Mouse (Mus musculus) CH12.LX (cell line): ENCODE results near the gene Acadvl. TPM values are rescaled to one million over a fixed set of nuclear protein-coding genes. Genes with fewer than 3 reads are reported as not detected.

Experiments used
- DNase-seq: peaks from one replicate; pipeline ENCODE4 v3.0.0-alpha.2; 2013; ENCODE audit errors: extremely low read depth
- H3K27ac ChIP-seq: 2 replicates; pipeline ENCODE4 v1.5.1; 2012; ENCODE audit warnings: low read depth, mild to moderate bottlenecking, control low read depth, moderate library complexity; ENCODE audit not compliant: insufficient read depth
- H3K27me3 ChIP-seq: replicated peaks from 2 replicates; pipeline ENCODE3; 2012; ENCODE audit warnings: inconsistent platforms
- H3K36me3 ChIP-seq, 2 experiments: replicated peaks in 1 of 2; 2 replicates each; pipeline versions ENCODE3 to v1.6.1; 2012; ENCODE audit warnings: inconsistent platforms in 1 of 2, low read length in 1 of 2, mild to moderate bottlenecking in 1 of 2, mixed read lengths in 1 of 2, moderate library complexity in 1 of 2; ENCODE audit not compliant: control insufficient read depth in 1 of 2, insufficient read depth in 1 of 2
- H3K4me1 ChIP-seq, 2 experiments: 2 replicates each; pipeline ENCODE4 v1.6.1; 2012; ENCODE audit warnings: inconsistent platforms in 1 of 2, moderate library complexity in 1 of 2; ENCODE audit not compliant: insufficient read depth in 2 of 2, control insufficient read depth in 1 of 2
- H3K4me2 ChIP-seq: 2 replicates; pipeline ENCODE4 v1.6.1; 2012; ENCODE audit warnings: low read depth, mild to moderate bottlenecking, control low read depth; ENCODE audit not compliant: poor library complexity, insufficient read depth, severe bottlenecking
- H3K4me3 ChIP-seq, 3 experiments: fragments of 150-350 bp in 1 of 3; sonication (generic) in 1 of 3; replicated peaks in 1 of 3; 2 replicates each; pipeline versions ENCODE3 to v1.5.1; 2011 to 2012; ENCODE audit warnings: low read depth in 2 of 3, low read length in 2 of 3, mild to moderate bottlenecking in 2 of 3, moderate library complexity in 2 of 3, control low read depth in 1 of 3, improper control_type of control experiment in 1 of 3, inconsistent platforms in 1 of 3, mixed read lengths in 1 of 3; ENCODE audit not compliant: poor library complexity in 1 of 3
- H3K79me2 ChIP-seq: replicated peaks from 2 replicates; pipeline ENCODE4 v1.6.1; 2012; ENCODE audit warnings: mild to moderate bottlenecking, moderate library complexity; ENCODE audit not compliant: control insufficient read depth, poor library complexity, insufficient read depth, severe bottlenecking; ENCODE audit errors: extremely low read depth
- H3K9ac ChIP-seq: 2 replicates; pipeline ENCODE4 v1.6.1; 2012; ENCODE audit warnings: low read depth, mild to moderate bottlenecking, control low read depth, moderate library complexity; ENCODE audit not compliant: insufficient read depth
- H3K9me3 ChIP-seq: replicated peaks from 2 replicates; pipeline ENCODE3; 2012; ENCODE audit warnings: low read length, inconsistent platforms, mixed read lengths
- BHLHE40 ChIP-seq: IDR thresholded peaks from 2 replicates; pipeline ENCODE4 v1.6.1; 2011; ENCODE audit warnings: mild to moderate bottlenecking, low read depth, low read length, improper control_type of control experiment
- CHD1 ChIP-seq: IDR thresholded peaks from 2 replicates; pipeline ENCODE4 v1.6.1; 2012; ENCODE audit warnings: low read depth, low read length, improper control_type of control experiment, inconsistent platforms
- CHD2 ChIP-seq: IDR thresholded peaks from 2 replicates; pipeline ENCODE4 v1.6.1; 2011; ENCODE audit warnings: low read length, improper control_type of control experiment
- CTCF ChIP-seq, 2 experiments: IDR thresholded peaks in 1 of 2; conservative IDR thresholded peaks in 1 of 2; 2 replicates each; pipeline ENCODE4 v1.5.1; 2011 to 2012; ENCODE audit warnings: low read depth in 2 of 2, low read length in 2 of 2, improper control_type of control experiment in 1 of 2, inconsistent platforms in 1 of 2, mild to moderate bottlenecking in 1 of 2, moderate library complexity in 1 of 2
- E2F4 ChIP-seq: IDR thresholded peaks from 2 replicates; pipeline ENCODE4 v1.6.1; 2011; ENCODE audit warnings: low read depth, low read length, improper control_type of control experiment; ENCODE audit not compliant: insufficient replicate concordance
- ELF1 ChIP-seq: IDR thresholded peaks from 2 replicates; pipeline ENCODE4 v1.6.1; 2014; ENCODE audit warnings: low read depth, mild to moderate bottlenecking, inconsistent platforms, low read length, improper control_type of control experiment
- EP300 ChIP-seq: IDR thresholded peaks from 2 replicates; pipeline ENCODE4 v1.6.1; 2011; ENCODE audit warnings: low read length, improper control_type of control experiment
- ETS1 ChIP-seq: conservative IDR thresholded peaks from 2 replicates; pipeline ENCODE4 v1.6.1; 2012; ENCODE audit warnings: low read depth, mild to moderate bottlenecking, inconsistent platforms, low read length, improper control_type of control experiment, moderate library complexity
- GABPA ChIP-seq: IDR thresholded peaks from 2 replicates; pipeline ENCODE4 v1.6.1; 2012; ENCODE audit warnings: low read depth, low read length, improper control_type of control experiment, inconsistent platforms; ENCODE audit not compliant: insufficient replicate concordance
- HCFC1 ChIP-seq: IDR thresholded peaks from 2 replicates; pipeline ENCODE4 v1.6.1; 2012; ENCODE audit warnings: low read depth, mild to moderate bottlenecking, inconsistent platforms, low read length, improper control_type of control experiment
- IRF4 ChIP-seq: IDR thresholded peaks from 2 replicates; pipeline ENCODE4 v1.6.1; 2014; ENCODE audit warnings: low read depth, mild to moderate bottlenecking, inconsistent platforms, low read length, improper control_type of control experiment
- JUN ChIP-seq: IDR thresholded peaks from 2 replicates; pipeline ENCODE4 v1.6.1; 2011; ENCODE audit warnings: low read depth, mild to moderate bottlenecking, low read length, improper control_type of control experiment, moderate library complexity; ENCODE audit not compliant: insufficient read depth
- JUND ChIP-seq: conservative IDR thresholded peaks from 2 replicates; pipeline ENCODE4 v1.6.1; 2011; ENCODE audit warnings: low read depth, low read length, improper control_type of control experiment
- KAT2A ChIP-seq: IDR thresholded peaks from 2 replicates; pipeline ENCODE4 v1.6.1; 2012; ENCODE audit warnings: low read length, improper control_type of control experiment, inconsistent platforms; ENCODE audit not compliant: insufficient replicate concordance
- MAFK ChIP-seq: IDR thresholded peaks from 2 replicates; pipeline ENCODE4 v1.6.1; 2011; ENCODE audit warnings: low read length, improper control_type of control experiment; ENCODE audit not compliant: insufficient replicate concordance
- MAX ChIP-seq: IDR thresholded peaks from 2 replicates; pipeline ENCODE4 v1.6.1; 2011; ENCODE audit warnings: low read length, improper control_type of control experiment
- MAZ ChIP-seq: IDR thresholded peaks from 2 replicates; pipeline ENCODE4 v1.6.1; 2012; ENCODE audit warnings: low read depth, mild to moderate bottlenecking, inconsistent platforms, low read length, improper control_type of control experiment, moderate library complexity
- MEF2A ChIP-seq: IDR thresholded peaks from 2 replicates; pipeline ENCODE4 v1.6.1; 2014; ENCODE audit warnings: low read depth, mild to moderate bottlenecking, inconsistent platforms, low read length, improper control_type of control experiment, borderline replicate concordance
- MXI1 ChIP-seq: IDR thresholded peaks from 2 replicates; pipeline ENCODE4 v1.6.1; 2011; ENCODE audit warnings: mild to moderate bottlenecking, low read depth, low read length, improper control_type of control experiment
- MYC ChIP-seq: IDR thresholded peaks from 2 replicates; pipeline ENCODE4 v1.6.1; 2011; ENCODE audit warnings: low read depth, mild to moderate bottlenecking, improper control_type of control experiment, low read length
- NELFE ChIP-seq: IDR thresholded peaks from 2 replicates; pipeline ENCODE4 v1.6.1; 2011; ENCODE audit warnings: low read depth, low read length, improper control_type of control experiment
- NRF1 ChIP-seq: IDR thresholded peaks from 2 replicates; pipeline ENCODE4 v1.6.1; 2014; ENCODE audit warnings: low read depth, mild to moderate bottlenecking, inconsistent platforms, low read length, improper control_type of control experiment, moderate library complexity
- PAX5 ChIP-seq: IDR thresholded peaks from 2 replicates; pipeline ENCODE4 v1.6.1; 2012; ENCODE audit warnings: low read length, inconsistent platforms, mixed read lengths
- POLR2A ChIP-seq: IDR thresholded peaks from 2 replicates; pipeline ENCODE4 v1.6.1; 2011; ENCODE audit warnings: low read depth, mild to moderate bottlenecking, improper control_type of control experiment, low read length
- POLR2AphosphoS2 ChIP-seq: IDR thresholded peaks from 2 replicates; pipeline ENCODE4 v1.6.1; 2011; ENCODE audit warnings: low read depth, low read length, improper control_type of control experiment
- RAD21 ChIP-seq: IDR thresholded peaks from 2 replicates; pipeline ENCODE4 v1.6.1; 2011; ENCODE audit warnings: low read depth, mild to moderate bottlenecking, low read length, improper control_type of control experiment, moderate library complexity
- RCOR1 ChIP-seq: conservative IDR thresholded peaks from 2 replicates; pipeline ENCODE4 v1.6.1; 2012; ENCODE audit warnings: low read depth, mild to moderate bottlenecking, inconsistent platforms, low read length, improper control_type of control experiment
- SIN3A ChIP-seq: IDR thresholded peaks from 2 replicates; pipeline ENCODE4 v1.6.1; 2012; ENCODE audit warnings: low read length, improper control_type of control experiment, inconsistent platforms
- SMC3 ChIP-seq: IDR thresholded peaks from 2 replicates; pipeline ENCODE4 v1.6.1; 2011; ENCODE audit warnings: low read depth, low read length, improper control_type of control experiment
- TBP ChIP-seq: conservative IDR thresholded peaks from 2 replicates; pipeline ENCODE4 v1.6.1; 2011; ENCODE audit warnings: low read depth, low read length, improper control_type of control experiment
- TCF12 ChIP-seq: IDR thresholded peaks from 2 replicates; pipeline ENCODE4 v1.6.1; 2014; ENCODE audit warnings: low read depth, mild to moderate bottlenecking, inconsistent platforms, low read length, improper control_type of control experiment
- UBTF ChIP-seq: IDR thresholded peaks from 2 replicates; pipeline ENCODE4 v1.6.1; 2012; ENCODE audit warnings: low read depth, mild to moderate bottlenecking, inconsistent platforms, low read length, improper control_type of control experiment, moderate library complexity
- USF1 ChIP-seq: IDR thresholded peaks from 2 replicates; pipeline ENCODE4 v1.6.1; 2014; ENCODE audit warnings: low read depth, mild to moderate bottlenecking, inconsistent platforms, low read length, improper control_type of control experiment
- USF2 ChIP-seq: conservative IDR thresholded peaks from 2 replicates; pipeline ENCODE4 v1.6.1; 2011; ENCODE audit warnings: low read depth, low read length, improper control_type of control experiment
- ZC3H11A ChIP-seq: IDR thresholded peaks from 2 replicates; pipeline ENCODE4 v1.6.1; 2012; ENCODE audit warnings: low read depth, mild to moderate bottlenecking, inconsistent platforms, low read length, improper control_type of control experiment
- ZKSCAN1 ChIP-seq: IDR thresholded peaks from 2 replicates; pipeline ENCODE4 v1.6.1; 2012; ENCODE audit warnings: low read depth, inconsistent platforms, low read length, improper control_type of control experiment, borderline replicate concordance
- ZMIZ1 ChIP-seq: IDR thresholded peaks from 2 replicates; pipeline ENCODE4 v1.6.1; 2012; ENCODE audit warnings: low read depth, mild to moderate bottlenecking, inconsistent platforms, low read length, improper control_type of control experiment
- ZNF384 ChIP-seq: IDR thresholded peaks from 2 replicates; pipeline ENCODE4 v1.6.1; 2012; ENCODE audit warnings: low read depth, low read length, improper control_type of control experiment, inconsistent platforms
- dilution Hi-C: fragments of 300-500 bp; cut with MboI; formaldehyde crosslinking; loops from 2 replicates; pipeline ENCODE4 v1.14.3; 2020; ENCODE audit warnings: low sequenced_read_pairs; ENCODE audit not compliant: extremely low pct_unique_long_range_greater_than_20kb, extremely low pct_ligation_motif_present
- in situ Hi-C: fragments of 300-500 bp; cut with MboI; formaldehyde crosslinking; loops from 3 replicates; pipeline ENCODE4 v1.14.3; 2019; ENCODE audit warnings: low sequenced_read_pairs, low pct_ligation_motif_present, low pct_unique_long_range_greater_than_20kb, mixed read lengths
- polyA plus RNA-seq: library from polyadenylated mRNA; unstranded; fragments of >175 nt; gene quantifications from 2 replicates; pipeline ENCODE4 v1.2.1, GENCODE M21; 2012; ENCODE audit warnings: low read depth; ENCODE audit not compliant: insufficient read length
- total RNA-seq, 2 experiments: library from RNA; depleted of rRNA; stranded (reverse); fragments of 300-350 nt in 1 of 2; fragments of >200 nt in 1 of 2; gene quantifications; 2 replicates each; pipeline ENCODE4 v1.2.3; 2012 to 2014

Gene Acadvl
- total RNA-seq (2012; rRNA removed) (137 and 148 TPM in 2 replicates), total RNA-seq (2014; rRNA removed) (81.8 and 86.6 TPM in 2 replicates), polyA plus RNA-seq (76.9 and 86.4 TPM in 2 replicates)

GRCm38 (mm10) chr11:70014880-70015558 is at the start of gene Acadvl:
Acadvl (minus strand) TSS chr11:70015411.
- Histone ChIP-seq H3K4me1 (peaks cover 14 to 28% of the 10 kb centered on the region in 2 experiments), H3K27me3 (no peaks in the 10 kb centered on the region), H3K9me3 (no peaks in the 10 kb centered on the region), H3K9ac (peak within 1 kb of the TSS; percentile 74), H3K79me2 (no peaks in the 10 kb centered on the region), H3K27ac (peak within 1 kb of the TSS; percentile 36; the same call in 1 of the 2 replicates), H3K4me2 (peak within 1 kb of the TSS; percentile 54), H3K36me3 (peaks cover 40 to 45% of the 10 kb centered on the region in 2 experiments), H3K4me3 (peak within 1 kb of the TSS; percentile 67 to 72 (median 71))
- no peak for TF ChIP-seq USF2
- peak; percentile 30; the same call in 1 of the 2 replicates for TF ChIP-seq ZMIZ1
- TF ChIP-seq MYC: peak; percentile 67; the same call in 1 of the 2 replicates
- peak; percentile 59; the same call in 1 of the 2 replicates for TF ChIP-seq CHD1
- peak; percentile 53 to 80 for TF ChIP-seq CTCF (conservative IDR thresholded peaks at IDR 0.05 in 1 of 2, IDR thresholded peaks at IDR 0.05 in 1 of 2; ENCODE audit: low read depth in 2 of 2, low read length in 2 of 2)
- no peak for TF ChIP-seq MAZ
- no peak for TF ChIP-seq JUND
- TF ChIP-seq CHD2: peak; percentile 47; the same call in 1 of the 2 replicates
- TF ChIP-seq NRF1: peak; percentile 46; the same call in 1 of the 2 replicates
- peak; percentile 93 for TF ChIP-seq POLR2AphosphoS2
- TF ChIP-seq MEF2A: no peak
- peak; percentile 42; the same call in 1 of the 2 replicates for TF ChIP-seq ETS1
- TF ChIP-seq USF1: no peak
- TF ChIP-seq RCOR1: no peak
- no peak for TF ChIP-seq JUN
- TF ChIP-seq IRF4: peak; percentile 53
- peak; percentile 64 for TF ChIP-seq SMC3
- TF ChIP-seq EP300: peak; percentile 20; the same call in 1 of the 2 replicates
- TF ChIP-seq KAT2A: peak; percentile 92; the same call in 1 of the 2 replicates
- TF ChIP-seq MAX: peak; percentile 57; the same call in 1 of the 2 replicates
- TF ChIP-seq MAFK: no peak
- peak; percentile 53; the same call in 1 of the 2 replicates for TF ChIP-seq GABPA
- 0 out of 2 replicates have a peak, but pooled peaks have one; percentile 44 for TF ChIP-seq TBP
- TF ChIP-seq NELFE: 0 out of 2 replicates have a peak, but pooled peaks have one; percentile 10
- TF ChIP-seq MXI1: peak; percentile 73
- TF ChIP-seq PAX5: no peak
- TF ChIP-seq SIN3A: peak; percentile 87
- peak; percentile 77 for TF ChIP-seq TCF12
- TF ChIP-seq ZNF384: no peak
- no peak for TF ChIP-seq E2F4
- peak; percentile 47 for TF ChIP-seq ELF1
- no peak for TF ChIP-seq UBTF
- TF ChIP-seq RAD21: peak; percentile 40
- peak; percentile 96 for TF ChIP-seq HCFC1
- peak; percentile 90 for TF ChIP-seq POLR2A
- no peak for TF ChIP-seq ZC3H11A
- TF ChIP-seq ZKSCAN1: no peak
- no peak; the same call in 1 of the 2 replicates for TF ChIP-seq BHLHE40
- in situ Hi-C loops: loop anchor here (5.0 to 25.0 kb wide), 2 partner anchors 63 to 928 kb away; partner anchors contain the start of genes Per1 and Vamp2
- dilution Hi-C loops: no loop called here
- peak; percentile 92 for DNase-seq
